Mouse (Mus musculus) subcutaneous adipose tissue, adult 2 months (tissue): ENCODE data around the gene Dtnbp1. TPM values are rescaled to one million over a fixed set of nuclear protein-coding genes. Genes with fewer than 3 reads are reported as not detected.

Experiments
- polyA plus RNA-seq: library from polyadenylated mRNA; depleted of rRNA; stranded (reverse); fragments of >200 nt; gene quantifications from 2 replicates; pipeline ENCODE4 v1.2.3, GENCODE M21; 2012; ENCODE audit warnings: low replicate concordance; rRNA removed

Dtnbp1 gene
- polyA plus RNA-seq, result 86.9 and 154 TPM in 2 replicates

DNA sequence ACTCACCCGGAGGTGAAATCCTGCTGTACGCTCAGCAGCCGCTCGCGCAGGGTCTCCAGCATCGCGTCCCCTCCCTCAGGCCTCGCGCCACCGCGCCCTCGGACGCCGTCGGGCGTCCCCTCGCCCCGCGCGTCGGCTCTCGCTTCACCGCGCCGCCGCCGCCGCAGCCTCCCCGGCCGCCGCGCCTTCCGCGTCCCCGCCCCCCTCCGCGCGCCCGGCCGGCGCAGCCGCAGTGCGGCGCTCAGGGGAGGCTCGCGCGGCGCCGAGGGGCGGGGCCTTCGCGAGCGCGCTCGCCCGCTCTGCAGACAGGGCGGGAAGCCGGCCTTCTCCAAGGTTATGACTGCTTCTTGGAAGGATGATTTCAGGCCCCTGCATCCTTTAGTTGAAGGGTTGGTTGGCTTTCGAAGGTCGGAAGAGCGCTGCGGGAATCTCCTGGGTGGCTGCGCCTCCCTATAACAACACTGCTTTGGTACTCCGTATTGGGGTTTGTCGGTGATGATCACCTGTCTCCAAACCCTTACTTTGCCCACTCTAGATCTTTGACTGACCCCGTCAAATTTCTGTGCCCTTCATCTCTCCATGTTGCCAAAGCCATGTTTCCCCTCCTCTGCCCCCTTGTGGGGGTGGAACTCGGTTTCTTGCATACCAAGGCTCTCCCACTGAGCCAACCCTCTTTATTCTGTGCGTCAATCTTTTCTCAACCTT, at the start of gene Dtnbp1:
Gene Dtnbp1 (minus strand): TSS at position 237 of the 705 bp plus-strand sequence.

Other genes starting within 250 kb of the Dtnbp1 start
- 0.10 and 0.18 TPM in 2 replicates for gene Gm9817, start 76.5 kb upstream of the Dtnbp1 start, polyA plus RNA-seq